In genomic region chr5:113872936-113873912, GRCm38 (mm10) we compare ENCODE assay signal across 8 mouse cellular contexts. TPM values are rescaled to one million over a fixed set of nuclear protein-coding genes. Genes with fewer than 3 reads are reported as not detected.
DNase-seq lines count a peak whose midpoint lies in the region; ATAC-seq and TF ChIP-seq lines count a peak whose summit lies in the region.

No protein-coding gene starts in this region.

- ATAC-seq in embryonic facial prominence, embryonic 15.5 days (ENCODE audit: insufficient number of reproducible peaks, low FRiP score, low TSS enrichment, low read depth) = peak; percentile 88
- peak; percentile 83 for ATAC-seq in heart, embryonic 15.5 days (replicated peaks; ENCODE audit: insufficient number of reproducible peaks, insufficient read depth, low FRiP score, low read depth)
- ATAC-seq in liver, embryonic 14.5 days (ENCODE audit: insufficient read depth) = peak; percentile 39; the same call in 1 of the 2 replicates

- no peaks in the 10 kb centered on the region for H3K27me3 ChIP-seq in embryonic facial prominence, embryonic 15.5 days
- H3K27me3 ChIP-seq in heart, embryonic 15.5 days = no peaks in the 10 kb centered on the region
- no peaks in the 10 kb centered on the region for H3K27me3 ChIP-seq in liver, embryonic 14.5 days (ENCODE audit: control insufficient read depth, insufficient read depth, low read length)
- no peaks in the 10 kb centered on the region for H3K27me3 ChIP-seq in thymus, adult 2 months (ENCODE audit: control insufficient read depth, insufficient read depth, low read length)

- peaks cover 15% of the 10 kb centered on the region; the same call in 1 of the 2 replicates for H3K36me3 ChIP-seq in embryonic facial prominence, embryonic 15.5 days
- H3K36me3 ChIP-seq in heart, embryonic 15.5 days = peaks cover 11% of the 10 kb centered on the region; the same call in 1 of the 2 replicates
- no peaks in the 10 kb centered on the region for H3K36me3 ChIP-seq in liver, embryonic 14.5 days (replicated peaks; ENCODE audit: control insufficient read depth, insufficient read depth, low read depth)
- no peaks in the 10 kb centered on the region for H3K36me3 ChIP-seq in thymus, adult 2 months (ENCODE audit: control insufficient read depth, insufficient read depth, low read length)

- 8% methylated on average over 15 of the region's 15 CpGs for WGBS in embryonic facial prominence, embryonic 15.5 days
- WGBS in heart, embryonic 15.5 days = 9% methylated on average over 13 of the region's 15 CpGs
- WGBS in liver, embryonic 14.5 days (ENCODE audit: insufficient replicate concordance) = 35% methylated on average over 13 of the region's 15 CpGs
- 41% methylated on average over 15 of the region's 15 CpGs for WGBS in thymus, adult 2 months

- TF ChIP-seq EP300 in liver, embryonic 14.5 days (IDR thresholded peaks at IDR 0.05; ENCODE audit: low read depth) = no peak

- peak; percentile 59 for DNase-seq in CD4-positive helper T cell, adult 2 months (ENCODE audit: low read depth, low spot score)
- DNase-seq in adrenal gland, adult 8-10 months = peak; percentile 76
- DNase-seq in kidney, postnatal 14 days = peak; percentile 82
- DNase-seq in liver, embryonic 14.5 days (ENCODE audit: low read depth in 3 of 3, low spot score in 3 of 3) = peak in 1 of 3 experiments; percentile 36
- peak; percentile 68 for DNase-seq in naive thymus-derived CD4-positive, alpha-beta T cell, adult 2 months (ENCODE audit: low read depth)
- peak; percentile 39 for DNase-seq in thymus, adult 2 months

- peak overlapping the region; percentile 86 for H3K27ac ChIP-seq in embryonic facial prominence, embryonic 15.5 days (replicated peaks)
- peak overlapping the region; percentile 90 for H3K27ac ChIP-seq in heart, embryonic 15.5 days
- H3K27ac ChIP-seq in liver, embryonic 14.5 days = no peak overlapping the region
- H3K27ac ChIP-seq in thymus, adult 2 months (ENCODE audit: control insufficient read depth, insufficient read depth, low read length) = no peak overlapping the region

- TF ChIP-seq CTCF in liver, embryonic 14.5 days (IDR thresholded peaks at IDR 0.05; ENCODE audit: low read depth) = no peak
- TF ChIP-seq CTCF in thymus, adult 2 months (IDR thresholded peaks at IDR 0.05; ENCODE audit: borderline replicate concordance, control insufficient read depth, extremely low read depth, insufficient read depth, low read length, poor library complexity) = no peak

- H3K4me3 ChIP-seq in embryonic facial prominence, embryonic 15.5 days (replicated peaks) = peak overlapping the region; percentile 8; the same call in 1 of the 2 replicates
- H3K4me3 ChIP-seq in heart, embryonic 15.5 days = peak overlapping the region; percentile 27
- no peak overlapping the region for H3K4me3 ChIP-seq in liver, embryonic 14.5 days (ENCODE audit: insufficient read depth in 1 of 2, low read depth in 2 of 2, low read length in 2 of 2)
- no peak overlapping the region for H3K4me3 ChIP-seq in thymus, adult 2 months (ENCODE audit: control insufficient read depth, insufficient read depth, low read length)

- no peak for TF ChIP-seq POLR2A in thymus, adult 2 months (IDR thresholded peaks at IDR 0.05; ENCODE audit: control insufficient read depth, extremely low read depth, insufficient read depth, low read length, poor library complexity)

- H3K9ac ChIP-seq in embryonic facial prominence, embryonic 15.5 days = peak overlapping the region; percentile 9; the same call in 1 of the 2 replicates
- peak overlapping the region; percentile 47 for H3K9ac ChIP-seq in heart, embryonic 15.5 days
- H3K9ac ChIP-seq in liver, embryonic 14.5 days (replicated peaks) = no peak overlapping the region

- peaks cover 62% of the 10 kb centered on the region for H3K4me1 ChIP-seq in embryonic facial prominence, embryonic 15.5 days
- H3K4me1 ChIP-seq in heart, embryonic 15.5 days (replicated peaks) = peaks cover 82% of the 10 kb centered on the region
- peaks cover 0 to 25% of the 10 kb centered on the region in 2 experiments; a peak in 2 of 4 replicates for H3K4me1 ChIP-seq in liver, embryonic 14.5 days (replicated peaks; ENCODE audit: control insufficient read depth in 2 of 2, insufficient read depth in 2 of 2, low read length in 1 of 2)
- peaks cover 37% of the 10 kb centered on the region for H3K4me1 ChIP-seq in thymus, adult 2 months (replicated peaks; ENCODE audit: control insufficient read depth, insufficient read depth, low read length)

- peak overlapping the region; percentile 30 for H3K4me2 ChIP-seq in embryonic facial prominence, embryonic 15.5 days (replicated peaks)
- H3K4me2 ChIP-seq in heart, embryonic 15.5 days = peak overlapping the region; percentile 60
- no peak overlapping the region for H3K4me2 ChIP-seq in liver, embryonic 14.5 days (ENCODE audit: low read depth)

- H3K9me3 ChIP-seq in embryonic facial prominence, embryonic 15.5 days (replicated peaks) = no peaks in the 10 kb centered on the region
- no peaks in the 10 kb centered on the region for H3K9me3 ChIP-seq in heart, embryonic 15.5 days (replicated peaks)
- no peaks in the 10 kb centered on the region for H3K9me3 ChIP-seq in liver, embryonic 14.5 days (ENCODE audit: control insufficient read depth, low read length)

RNA-seq across cellular contexts. Expression of gene Coro1c, which starts 35.3 kb away (rescaled TPM):
- total RNA-seq in adrenal gland, adult 8-10 months (2022) = 10 to 100 TPM; 47.0 to 99.8 (median 77.0) TPM
- polyA plus RNA-seq in embryonic facial prominence, embryonic 15.5 days (2015; fragmentation: Nextera tagmentation; extraction: Ambion mirVana) = 99.0 and 101 TPM in 2 replicates
- 72.7 and 95.4 TPM in 2 replicates for polyA plus RNA-seq in heart, embryonic 15.5 days (2015; fragmentation: Nextera tagmentation; extraction: Ambion mirVana)
- 26.2 and 32.4 TPM in 2 replicates for polyA plus RNA-seq in liver, embryonic 14.5 days (2012; rRNA removed)
- polyA plus RNA-seq in liver, embryonic 14.5 days (2014; fragmentation: Nextera tagmentation; extraction: Ambion mirVana) = 35.6 and 41.2 TPM in 2 replicates
- 67.8 and 78.3 TPM in 2 replicates for polyA plus RNA-seq in thymus, adult 2 months (2012; rRNA removed)

RNA-seq across cellular contexts. Expression of gene Selplg, which starts 40.8 kb away (rescaled TPM):
- 1 to 10 TPM; 4.4 to 8.6 (median 5.9) TPM for total RNA-seq in adrenal gland, adult 8-10 months (2022)
- 5.3 TPM in 2 replicates for polyA plus RNA-seq in embryonic facial prominence, embryonic 15.5 days (2015; fragmentation: Nextera tagmentation; extraction: Ambion mirVana)
- 2.7 and 18.4 TPM in 2 replicates for polyA plus RNA-seq in heart, embryonic 15.5 days (2015; fragmentation: Nextera tagmentation; extraction: Ambion mirVana)
- polyA plus RNA-seq in liver, embryonic 14.5 days (2012; rRNA removed) = 8.8 and 10.9 TPM in 2 replicates
- 11.2 and 12.5 TPM in 2 replicates for polyA plus RNA-seq in liver, embryonic 14.5 days (2014; fragmentation: Nextera tagmentation; extraction: Ambion mirVana)
- 755 and 783 TPM in 2 replicates for polyA plus RNA-seq in thymus, adult 2 months (2012; rRNA removed)

Comparison
In these comparisons a context has a peak if more than half of its experiments do, and no peak if none do; other contexts are left out.
1. H3K27ac ChIP-seq: peak in embryonic facial prominence, embryonic 15.5 days (single experiment) and heart, embryonic 15.5 days (single experiment); none in liver, embryonic 14.5 days (single experiment) and thymus, adult 2 months (single experiment).
2. H3K4me3 ChIP-seq: peak in embryonic facial prominence, embryonic 15.5 days (single experiment) and heart, embryonic 15.5 days (single experiment); none in liver, embryonic 14.5 days (0 of 2) and thymus, adult 2 months (single experiment).
3. RNA of gene Selplg, which starts 40.8 kb away (polyA plus RNA-seq): 755 to 783 TPM in thymus, adult 2 months; 8.8 to 12.5 TPM in liver, embryonic 14.5 days, 5.3 TPM in embryonic facial prominence, embryonic 15.5 days and 2.7 to 18.4 TPM in heart, embryonic 15.5 days; every median in the first group is over 10 times any median in the second.
4. Peak in every context shown above with its lines, with median percentiles within 50 percentile points of each other: ATAC-seq.